Mouse (Mus musculus) erythroblast, embryonic 14.5 days (primary cell): ENCODE data around the gene Vti1a.

Experiments used
- GATA1 ChIP-seq: IDR thresholded peaks from 2 replicates; pipeline ENCODE4 v1.6.1; 2012; ENCODE audit warnings: low read length, inconsistent platforms, mixed read lengths
- TAL1 ChIP-seq: IDR thresholded peaks from 3 replicates; pipeline ENCODE4 v1.6.1; 2012; ENCODE audit warnings: low read length, inconsistent platforms, mixed read lengths

DNA sequence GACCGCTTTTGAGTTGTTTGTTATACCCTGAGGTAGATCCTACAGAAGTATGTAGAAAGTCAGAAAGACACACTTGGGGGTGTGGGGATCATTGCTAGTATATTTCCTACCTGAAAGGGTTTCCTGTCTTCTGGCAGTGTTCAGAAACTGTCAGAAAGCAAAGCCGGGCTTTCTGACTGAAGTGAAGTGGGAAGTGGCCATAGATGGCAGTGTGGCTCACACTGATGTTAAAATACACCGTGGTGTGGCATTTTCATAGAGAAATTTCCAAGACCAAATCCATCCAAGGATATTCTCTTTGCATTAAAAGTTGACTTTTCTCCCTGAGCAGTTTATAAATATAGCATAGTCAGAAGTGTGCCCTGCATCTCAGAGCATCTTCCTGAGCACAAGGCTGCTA is 25.3 kb downstream of the Vti1a start:
- TF ChIP-seq GATA1 (no peak), TAL1 (no peak)
